Mouse (Mus musculus) megakaryocyte progenitor cell, adult 5-6 weeks (primary cell): ENCODE data around the gene Golph3l. TPM values are rescaled to one million over a fixed set of nuclear protein-coding genes. Genes with fewer than 3 reads are reported as not detected.
"Not testable (repeated sequence)": the region's sequence is repeated elsewhere in the genome, so short reads cannot be mapped to it uniquely, and the experiment has no call there.

Source experiments
- ATAC-seq: replicated peaks from 2 replicates; pipeline ENCODE4 v1.8.0; 2016; ENCODE audit warnings: mild to moderate bottlenecking, moderate TSS enrichment, inconsistent platforms; ENCODE audit not compliant: poor library complexity
- total RNA-seq, 2 experiments: library from RNA; stranded (forward) in 1 of 2; stranded (reverse) in 1 of 2; fragments of 157-497, 149-512 nt in 1 of 2; fragments of 200-1000 nt in 1 of 2; gene quantifications; 2 replicates each; pipeline versions ENCODE4 v1.2.3 to v1.2.4; 2015 to 2017

The Golph3l gene
- total RNA-seq, 2 experiments from 2014 or later = 40.0 to 57.3 TPM

DNA sequence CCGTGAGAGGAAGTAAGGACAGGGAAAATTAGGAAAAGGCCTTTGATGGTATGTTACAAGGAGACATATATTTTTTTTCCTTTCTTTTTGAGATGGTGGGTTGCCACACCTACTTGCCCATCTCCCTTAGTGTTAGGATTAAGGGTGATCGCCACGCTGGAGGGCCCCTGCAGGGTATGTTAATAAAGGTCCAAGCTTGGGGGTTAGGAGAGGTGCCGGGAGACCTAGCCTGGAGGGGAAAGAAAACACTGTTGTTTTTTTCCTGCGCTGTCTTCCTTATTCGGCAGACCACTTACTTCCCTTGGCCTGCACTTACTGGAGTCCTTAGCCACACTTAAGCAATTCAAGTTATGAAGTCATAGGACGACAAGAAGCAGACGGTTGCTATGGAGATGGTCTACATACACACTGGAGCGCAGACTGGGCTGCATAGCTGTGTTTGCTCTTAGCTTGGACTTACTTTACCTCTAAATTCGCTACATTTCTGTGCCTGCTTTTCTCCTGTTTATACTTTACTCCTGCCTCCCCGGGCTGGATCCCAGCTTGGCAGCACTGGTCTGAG, 64.8 kb downstream of the Golph3l start:
- ATAC-seq = peak; percentile 55

GRCm38 (mm10) chr3:95654371-95654770, 65.6 kb downstream of the Golph3l start:
- ATAC-seq = not testable (repeated sequence)

- no peak for ATAC-seq
These were observed 66.7 kb downstream of the Golph3l start for GRCm38 (mm10) chr3:95655437-95655836.

- no peak for ATAC-seq
These were observed 68.4 kb downstream of the Golph3l start for GRCm38 (mm10) chr3:95657108-95657507.

DNA sequence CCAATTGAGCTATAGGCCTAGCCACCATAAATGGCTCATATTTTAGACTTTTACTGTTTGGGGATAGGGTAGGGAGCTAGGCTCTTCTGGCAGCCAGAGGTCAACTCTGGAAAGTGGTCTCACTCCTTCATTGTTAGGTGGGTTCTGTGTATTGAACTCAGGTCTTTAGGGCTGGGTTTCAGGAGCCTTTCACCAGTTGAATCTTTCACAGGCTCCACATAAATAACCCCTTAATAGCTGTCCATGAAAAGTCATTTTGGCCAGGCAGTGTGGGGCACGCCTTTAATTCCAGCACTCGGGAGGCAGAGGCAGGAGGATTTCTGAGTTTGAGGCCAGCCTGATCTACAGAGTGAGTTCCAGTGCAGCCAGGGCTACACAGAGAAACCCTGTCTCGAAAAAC, 69.0 kb downstream of the Golph3l start:
- ATAC-seq = no peak

GRCm38 (mm10) chr3:95658236-95658867, 69.6 kb downstream of the Golph3l start, which contains the start of gene Mcl1:
Mcl1 (plus strand) TSS chr3:95658788.
- ATAC-seq = peak; percentile 81

- peak; percentile 38 for ATAC-seq
These were observed 70.4 kb downstream of the Golph3l start for GRCm38 (mm10) chr3:95658868-95659712.

DNA sequence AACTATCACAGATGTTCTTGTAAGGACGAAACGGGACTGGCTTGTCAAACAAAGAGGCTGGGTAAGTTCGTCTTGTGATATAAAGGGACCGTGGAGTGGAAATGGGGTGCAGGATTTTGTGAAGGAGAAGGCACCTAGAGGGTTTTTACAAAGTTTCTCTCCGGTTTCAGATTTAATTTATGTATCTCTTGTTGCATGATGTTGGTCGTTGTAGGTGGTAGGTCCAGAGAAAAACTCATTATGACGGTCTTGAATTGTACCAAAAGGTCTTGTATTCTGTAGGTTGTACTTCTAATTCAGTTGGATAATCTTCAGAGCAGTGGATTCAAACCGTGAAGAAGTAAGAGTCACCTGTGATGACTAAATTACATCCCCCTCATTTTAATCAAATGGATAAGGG, 71.2 kb downstream of the Golph3l start:
- ATAC-seq = no peak

- no peak for ATAC-seq
These were observed 72.2 kb downstream of the Golph3l start for GRCm38 (mm10) chr3:95660788-95661478.

- no peak for ATAC-seq
These were observed 73.4 kb downstream of the Golph3l start for GRCm38 (mm10) chr3:95661945-95662715.

GRCm38 (mm10) chr3:95662724-95663449, 74.2 kb downstream of the Golph3l start:
- no peak for ATAC-seq

- ATAC-seq = no peak
These were observed 74.8 kb downstream of the Golph3l start for GRCm38 (mm10) chr3:95663486-95663885.

DNA sequence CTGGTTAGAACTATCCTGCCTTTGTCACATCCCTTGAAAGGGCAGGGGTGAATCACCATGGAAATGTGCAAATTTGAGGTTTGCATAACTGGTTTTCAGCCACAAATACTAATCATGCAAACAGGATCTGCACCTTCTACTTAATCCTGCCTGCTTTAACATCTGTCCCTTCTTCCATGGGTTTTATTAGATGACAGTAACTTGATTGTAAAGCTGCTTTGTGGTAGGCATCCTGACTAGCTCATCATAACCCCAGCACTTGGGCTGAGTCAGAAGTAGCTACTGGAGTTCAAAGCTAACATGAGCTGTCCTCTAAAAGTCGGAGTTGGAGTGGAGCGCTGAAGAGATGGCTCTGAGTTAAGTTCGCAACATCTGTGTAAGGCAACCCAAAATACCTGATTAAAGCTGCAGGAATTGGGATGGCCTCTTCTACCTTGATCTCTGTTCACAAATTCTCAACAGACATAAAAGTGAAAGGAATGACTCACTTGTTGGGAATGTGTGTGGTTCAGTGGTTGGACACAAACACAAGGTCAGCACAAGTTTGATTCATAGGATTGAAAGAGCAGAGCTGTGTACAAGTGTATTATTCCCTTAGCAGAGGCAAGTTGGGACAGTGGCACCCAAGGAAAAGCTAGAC, 75.4 kb downstream of the Golph3l start:
- no peak for ATAC-seq

GRCm38 (mm10) chr3:95664940-95665352, 76.2 kb downstream of the Golph3l start:
- ATAC-seq = no peak

GRCm38 (mm10) chr3:95666124-95666844, 77.5 kb downstream of the Golph3l start:
- ATAC-seq = peak; percentile 66

DNA sequence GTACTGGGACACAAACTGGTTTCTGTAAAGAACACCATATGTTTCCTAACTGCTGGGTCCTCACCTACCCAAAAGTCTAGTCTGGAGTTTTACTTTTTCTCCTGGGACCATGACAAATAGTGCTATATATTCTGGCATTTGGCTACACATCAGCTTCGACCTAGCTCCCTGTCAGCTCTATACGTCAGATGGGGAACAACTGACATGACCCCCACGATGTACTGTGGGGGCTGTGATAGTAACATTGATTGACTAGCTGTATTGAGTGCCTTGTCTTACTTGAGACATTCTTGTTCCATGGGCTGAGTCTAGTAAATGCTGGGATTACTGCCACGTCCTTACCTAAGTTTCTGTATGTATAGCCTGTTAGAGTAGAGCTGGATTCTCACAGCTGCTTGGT, 78.8 kb downstream of the Golph3l start:
- ATAC-seq = no peak

DNA sequence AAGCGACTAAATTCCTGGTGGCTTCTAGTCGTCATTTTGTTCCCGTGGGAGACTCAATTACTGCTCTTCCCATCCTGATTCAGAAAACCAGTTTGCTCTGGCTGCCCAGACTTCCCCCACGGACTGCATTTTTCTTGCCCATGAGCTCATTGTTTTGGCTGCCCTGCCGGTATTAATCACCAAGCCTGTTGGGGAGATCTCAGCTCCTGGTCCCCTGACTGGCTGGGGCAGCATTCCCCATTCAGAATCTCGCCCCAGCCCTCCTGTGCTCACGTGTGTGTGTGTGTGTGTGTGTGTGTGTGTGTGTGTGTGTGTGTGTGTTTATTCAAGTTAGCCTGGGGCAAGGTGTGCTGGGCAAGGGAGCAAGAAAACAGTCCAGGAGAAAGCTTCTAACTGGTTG, 79.3 kb downstream of the Golph3l start:
- ATAC-seq = no peak
